Mouse (Mus musculus) olfactory bulb, adult 2 months (tissue): ENCODE measurements around the gene Gpr3.

Experiments
- CTCF ChIP-seq: fragments of 200-500 bp; IDR thresholded peaks from 2 replicates; pipeline ENCODE4 v1.5.1; 2012; ENCODE audit warnings: low read depth, mild to moderate bottlenecking, low read length, moderate library complexity; ENCODE audit not compliant: insufficient read depth
- POLR2A ChIP-seq: fragments of 200-500 bp; IDR thresholded peaks from 2 replicates; pipeline ENCODE4 v1.6.1; 2012; ENCODE audit warnings: mild to moderate bottlenecking, low read depth, low read length, moderate library complexity; ENCODE audit not compliant: insufficient read depth

DNA sequence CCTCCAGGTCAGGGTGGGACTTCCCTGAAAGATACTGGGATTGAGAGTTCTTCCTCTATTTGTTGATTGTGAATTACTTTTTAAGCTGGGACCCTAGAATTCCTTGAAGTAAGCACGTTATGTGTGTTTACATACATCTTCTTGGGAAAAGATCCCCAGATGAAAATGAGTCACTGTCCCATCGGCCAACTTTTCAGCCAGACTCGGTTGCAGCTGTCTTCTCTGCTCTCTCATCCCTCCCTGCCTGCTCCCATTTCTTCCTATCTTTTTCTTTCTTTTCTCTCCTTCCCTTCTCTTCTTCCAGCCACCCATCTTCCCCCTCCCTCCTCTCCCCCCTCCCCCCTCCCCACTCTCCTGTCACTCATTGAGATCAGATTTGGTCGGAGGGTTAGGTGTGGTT, 17.3 kb downstream of the Gpr3 start:
- TF ChIP-seq POLR2A, result no peak
- no peak for TF ChIP-seq CTCF
